Mouse (Mus musculus): ENCODE measurements around the gene Cox8b.
"Not testable (repeated sequence)": the region's sequence is repeated elsewhere in the genome, so short reads cannot be mapped to it uniquely, and the experiment has no call there.

Cox8b gene

GRCm38 (mm10) chr7:140912846-140913482 is 12.7 kb upstream of the Cox8b start:
- no peak for DNase-seq (ENCODE audit: low spot score)

- no peak for DNase-seq (ENCODE audit: low spot score)
These were observed 12.0 kb upstream of the Cox8b start for GRCm38 (mm10) chr7:140912293-140912692.

GRCm38 (mm10) chr7:140908634-140909107 is 8.4 kb upstream of the Cox8b start:
- peak; percentile 60 for DNase-seq (ENCODE audit: low spot score)

GRCm38 (mm10) chr7:140908181-140908580 is 7.9 kb upstream of the Cox8b start:
- no peak for DNase-seq (ENCODE audit: low spot score)

DNA sequence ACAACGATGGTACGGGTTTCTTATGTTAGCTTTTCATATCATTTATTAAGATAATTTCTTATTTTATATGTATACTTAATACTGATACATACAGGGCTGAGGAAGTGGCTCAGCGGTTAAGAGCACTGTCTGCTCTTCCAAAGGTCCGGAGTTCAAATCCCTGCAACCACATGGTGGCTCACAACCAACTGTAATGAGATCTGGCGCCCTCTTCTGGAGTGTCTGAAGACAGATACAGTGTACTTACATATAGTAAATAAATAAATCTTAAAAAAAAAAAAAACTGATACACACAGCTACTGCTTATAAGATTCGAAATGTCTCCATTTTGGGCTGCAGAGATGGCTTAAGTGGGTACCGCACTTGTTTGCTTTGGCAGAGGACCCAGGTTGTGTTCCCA is 7.5 kb upstream of the Cox8b start:
- DNase-seq (ENCODE audit: low spot score): no peak

DNA sequence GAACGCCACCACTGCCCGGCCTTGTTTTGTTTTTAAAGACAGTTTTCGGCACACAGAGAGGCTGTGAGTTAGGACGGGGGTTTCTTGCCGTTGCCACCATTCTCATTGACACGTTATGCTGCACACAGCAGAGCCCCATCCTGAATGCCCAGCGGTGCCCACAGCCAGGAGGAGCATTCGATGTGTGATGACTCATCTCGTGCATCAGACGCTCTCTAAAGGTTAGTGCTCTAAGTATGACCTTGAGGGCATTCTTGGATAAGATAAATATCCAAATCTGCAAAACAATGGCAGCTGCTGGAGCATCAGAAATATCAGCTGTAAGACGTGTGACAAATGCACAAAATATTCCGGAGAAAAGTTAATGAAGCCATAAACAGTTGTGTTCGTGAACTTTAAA is 6.9 kb upstream of the Cox8b start:
- no peak for DNase-seq (ENCODE audit: low spot score)

GRCm38 (mm10) chr7:140905642-140906081 is 5.4 kb upstream of the Cox8b start:
- no peak for DNase-seq (ENCODE audit: low spot score)

DNA sequence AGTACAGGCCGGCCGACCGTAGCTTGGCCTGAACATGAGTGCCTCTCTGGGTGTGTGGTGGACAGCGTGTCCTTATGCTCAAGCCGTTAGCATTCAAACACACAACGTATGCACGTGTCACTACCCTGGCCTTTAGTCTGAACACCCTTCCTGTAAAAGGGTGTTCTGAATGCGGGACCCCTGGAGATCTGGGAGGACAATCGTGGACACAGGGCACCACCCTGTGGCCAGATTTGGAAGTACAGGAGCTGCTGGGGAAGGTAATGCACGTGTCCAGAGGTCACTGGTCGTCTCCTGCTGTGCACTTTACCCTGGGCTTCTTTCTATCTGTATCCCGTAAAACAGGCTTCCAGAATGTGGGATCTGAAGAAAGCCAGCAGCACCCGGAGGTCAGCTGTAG is 3.0 kb upstream of the Cox8b start:
- peak; percentile 60 for DNase-seq (ENCODE audit: low spot score)

DNA sequence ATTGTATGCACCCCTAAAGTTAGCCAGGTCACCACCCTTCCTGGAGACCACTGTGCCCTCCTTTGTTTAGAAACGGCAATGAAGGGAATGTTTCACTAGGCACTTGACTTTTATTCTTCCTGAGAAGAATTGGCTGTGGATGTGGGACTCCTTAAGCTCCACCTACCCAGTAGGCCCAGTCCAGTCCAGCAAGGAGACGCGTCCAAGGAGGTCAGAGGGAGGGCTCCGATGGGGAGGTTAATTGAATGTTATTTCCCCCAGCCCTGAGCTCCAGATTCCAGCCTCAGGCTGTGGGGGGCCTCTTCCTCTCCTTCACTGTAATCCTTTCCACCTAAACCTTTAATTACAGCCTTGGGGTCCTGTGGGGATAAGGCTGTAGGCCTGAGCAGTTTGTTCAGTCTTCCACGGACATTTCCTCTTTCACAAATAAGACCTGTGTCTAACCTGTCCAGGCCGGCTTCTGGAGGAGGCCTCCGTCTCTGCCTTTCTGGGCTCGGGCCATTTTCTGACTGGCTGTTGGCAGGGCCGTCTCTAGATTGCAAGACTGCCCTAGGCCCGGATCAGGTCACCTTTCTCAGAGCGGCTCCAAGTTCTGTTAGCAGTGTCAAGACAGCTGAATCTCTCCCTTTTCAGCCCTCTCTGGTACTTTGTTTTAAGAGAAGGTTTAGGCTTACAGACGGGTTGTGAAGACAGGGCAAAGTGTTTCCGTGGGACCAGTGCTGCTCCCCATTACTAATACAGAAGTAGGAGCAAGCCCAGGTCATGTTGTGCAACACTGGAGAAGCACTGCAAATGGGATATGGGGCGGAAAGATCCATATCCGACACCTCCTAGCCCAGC is 2.0 kb upstream of the Cox8b start:
- no peak for DNase-seq (ENCODE audit: low spot score)

GRCm38 (mm10) chr7:140899121-140899520 is 1.1 kb downstream of the Cox8b start:
- DNase-seq (ENCODE audit: low spot score): no peak

DNA sequence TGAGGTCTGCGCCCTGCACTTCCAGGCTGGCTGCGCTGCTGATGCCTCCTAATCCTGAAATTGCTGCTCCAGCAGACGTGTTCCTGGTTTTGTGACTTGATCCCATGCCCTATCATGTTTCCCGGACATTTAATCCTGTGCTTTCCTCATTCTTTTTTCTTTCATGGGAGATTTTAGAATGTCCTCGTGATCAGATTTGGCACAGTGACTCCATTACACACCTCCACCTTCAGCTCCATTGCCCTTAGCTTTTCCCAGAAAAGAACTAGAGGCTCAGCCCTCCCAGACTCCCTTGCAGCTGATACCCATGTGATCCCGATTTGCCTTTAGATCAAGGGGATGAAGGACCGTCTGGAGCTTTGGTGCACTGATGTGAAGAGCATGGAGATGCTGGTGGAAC is 2.4 kb downstream of the Cox8b start:
- no peak for DNase-seq (ENCODE audit: low spot score)

- DNase-seq (ENCODE audit: low spot score): no peak
These were observed 5.6 kb downstream of the Cox8b start for GRCm38 (mm10) chr7:140894611-140895010.

- no peak for DNase-seq (ENCODE audit: low spot score)
These were observed 6.2 kb downstream of the Cox8b start for GRCm38 (mm10) chr7:140894031-140894430.

- not testable (repeated sequence) for DNase-seq (ENCODE audit: low spot score)
These were observed 9.6 kb downstream of the Cox8b start for GRCm38 (mm10) chr7:140890636-140891035.

DNA sequence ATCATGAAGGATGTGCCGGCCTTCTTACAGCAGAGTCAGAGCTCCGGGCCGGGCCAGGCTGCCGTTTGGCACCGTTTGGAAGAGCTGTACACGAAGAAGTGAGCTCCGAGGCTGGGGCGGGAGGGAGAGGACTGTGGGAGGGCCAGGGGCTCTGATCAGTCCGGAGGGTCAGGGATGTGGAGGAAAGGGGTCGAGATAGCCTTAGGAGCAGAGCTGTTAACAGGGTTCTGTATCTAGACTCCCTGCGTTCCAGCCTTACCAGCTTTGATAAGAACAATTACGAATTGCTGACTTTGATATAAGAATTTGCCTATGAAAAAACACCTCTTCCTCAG is 17.8 kb downstream of the Cox8b start:
- DNase-seq (ENCODE audit: low spot score): no peak

- peak; percentile 92 for DNase-seq (ENCODE audit: low spot score)
These were observed 18.4 kb downstream of the Cox8b start, which contains the start of the genes Psmd13 and Sirt3 for GRCm38 (mm10) chr7:140881696-140882468. TSS of gene Psmd13 (plus strand) at chr7:140881968. TSS of gene Sirt3 (minus strand) at chr7:140882309.

- DNase-seq (ENCODE audit: low spot score): peak; percentile 25
These were observed 19.3 kb downstream of the Cox8b start for GRCm38 (mm10) chr7:140880865-140881515.

- no peak for DNase-seq (ENCODE audit: low spot score)
These were observed 19.8 kb downstream of the Cox8b start for GRCm38 (mm10) chr7:140880419-140880818.

- no peak for DNase-seq (ENCODE audit: low spot score)
These were observed 20.9 kb downstream of the Cox8b start for GRCm38 (mm10) chr7:140879355-140879754.

GRCm38 (mm10) chr7:140877364-140877763 is 22.9 kb downstream of the Cox8b start:
- DNase-seq (ENCODE audit: low spot score): no peak

DNA sequence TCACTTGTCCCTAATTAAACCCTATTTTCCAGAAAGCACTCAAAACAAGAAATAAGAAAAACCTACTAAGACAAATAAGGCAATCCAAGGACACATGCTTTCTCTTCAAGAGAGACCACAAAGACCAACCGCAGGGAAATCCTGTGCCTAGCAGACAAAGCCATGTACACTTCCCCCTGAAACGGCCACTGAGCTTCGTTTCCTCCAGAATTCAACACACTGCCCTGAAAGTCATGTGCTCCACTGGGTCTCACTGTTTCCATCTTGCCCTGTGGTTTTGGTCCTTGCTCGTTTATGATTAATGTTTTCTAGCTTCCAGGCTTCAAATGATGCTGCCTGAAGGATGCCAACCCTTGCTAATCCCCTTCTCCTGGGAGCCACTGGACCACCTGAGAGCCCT is 26.0 kb downstream of the Cox8b start:
- no peak for DNase-seq (ENCODE audit: low spot score)

DNA sequence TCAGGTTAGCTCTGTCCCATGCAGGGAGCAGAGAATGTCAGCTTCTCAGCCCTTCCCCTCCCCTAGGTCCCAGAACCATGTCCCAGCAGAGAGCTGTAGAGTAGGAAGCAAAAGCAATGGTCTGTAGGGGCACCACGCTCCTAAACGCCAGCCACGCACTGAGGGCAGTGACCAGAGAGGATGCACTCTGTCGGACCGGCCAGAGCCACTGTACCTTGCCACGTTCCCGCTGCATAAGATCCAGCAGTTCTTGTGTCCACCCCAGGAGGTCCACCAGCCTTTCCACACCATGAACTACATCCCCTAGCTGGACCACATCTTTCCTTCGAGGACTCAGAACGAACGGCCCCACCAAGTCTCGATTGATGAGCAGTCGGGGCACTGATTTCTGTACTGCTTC is 35.5 kb downstream of the Cox8b start:
- DNase-seq (ENCODE audit: low spot score): no peak

Measured in c-Kit-positive CD71-positive TER-119-positive erythroid progenitor cells, embryonic 14.5 days (primary cell).